Mouse (Mus musculus): ENCODE data around the gene Fkbp4. TPM values are rescaled to one million over a fixed set of nuclear protein-coding genes. Genes with fewer than 3 reads are reported as not detected.
"Not testable (repeated sequence)": the region's sequence is repeated elsewhere in the genome, so short reads cannot be mapped to it uniquely, and the experiment has no call there.

The Fkbp4 gene
- total RNA-seq, 2 experiments from 2014 or later: 320 to 392 TPM

- no peak for DNase-seq
- intact Hi-C loops (cut with DNase I): loop anchor here (5.0 kb wide), 1 partner anchor 176 kb away; no protein-coding TSS in a partner anchor
These were observed 29.8 kb downstream of the Fkbp4 start for GRCm38 (mm10) chr6:128408544-128409125.

GRCm38 (mm10) chr6:128404708-128405107, 33.8 kb downstream of the Fkbp4 start:
- DNase-seq: no peak
- intact Hi-C loops (cut with DNase I): loop anchor here (5.0 kb wide), 1 partner anchor 172 kb away; no protein-coding TSS in a partner anchor

- intact Hi-C loops (cut with DNase I): no loop called here
- peak in 1 of 2 experiments; percentile 24 for DNase-seq
These were observed 38.9 kb downstream of the Fkbp4 start for GRCm38 (mm10) chr6:128399421-128400185.

GRCm38 (mm10) chr6:128398996-128399395, 39.5 kb downstream of the Fkbp4 start, which contains the start of gene Nrip2:
TSS of gene Nrip2 (plus strand) at chr6:128399296.
- no peak for DNase-seq
- intact Hi-C loops (cut with DNase I): no loop called here

- intact Hi-C loops (cut with DNase I): no loop called here
- no peak for DNase-seq
These were observed 40.8 kb downstream of the Fkbp4 start for GRCm38 (mm10) chr6:128397574-128398261.

DNA sequence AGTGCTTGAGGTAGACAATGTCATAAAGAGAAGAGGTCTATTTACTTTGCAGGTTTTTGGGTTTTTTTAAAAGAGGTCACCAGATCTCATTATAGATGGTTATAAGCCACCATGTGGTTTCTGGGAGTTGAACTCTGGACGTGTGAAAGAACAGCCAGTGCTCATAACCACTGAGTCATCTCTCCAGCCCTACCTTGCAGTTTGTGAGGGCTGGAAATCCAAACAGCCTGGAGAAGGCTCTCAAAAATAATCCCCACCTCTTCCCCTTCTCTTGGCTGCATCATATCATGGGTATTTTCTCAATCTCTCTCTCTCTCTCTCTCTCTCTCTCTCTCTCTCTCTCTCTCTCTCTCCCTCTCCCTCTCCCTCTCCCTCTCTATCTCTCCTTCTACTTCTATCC, 47.8 kb downstream of the Fkbp4 start:
- intact Hi-C loops (cut with DNase I): no loop called here
- DNase-seq: no peak

GRCm38 (mm10) chr6:128389185-128389584, 49.3 kb downstream of the Fkbp4 start:
- DNase-seq: no peak
- intact Hi-C loops (cut with DNase I): no loop called here

- intact Hi-C loops (cut with DNase I): no loop called here
- DNase-seq: no peak
These were observed 53.5 kb downstream of the Fkbp4 start for GRCm38 (mm10) chr6:128385026-128385425.

DNA sequence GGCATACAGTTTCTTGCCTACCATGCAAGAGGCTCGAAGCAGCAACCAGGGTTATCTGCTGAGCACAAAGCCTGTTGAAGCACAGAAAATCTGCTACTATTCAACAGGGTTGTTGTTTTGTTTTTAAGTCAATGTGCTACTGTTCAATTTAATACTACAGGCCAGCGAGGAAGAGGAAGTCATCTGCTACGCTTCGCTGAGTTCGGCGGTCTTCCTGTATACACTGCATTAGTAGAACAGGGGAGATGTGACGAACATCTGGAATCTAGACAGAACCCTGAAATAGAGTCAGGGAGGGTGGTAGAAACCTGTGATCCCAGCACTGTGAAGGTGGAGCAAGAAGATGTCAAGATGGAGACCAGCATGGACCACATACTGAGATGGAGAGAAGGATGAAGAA, 54.7 kb downstream of the Fkbp4 start:
- DNase-seq: no peak
- intact Hi-C loops (cut with DNase I): no loop called here

GRCm38 (mm10) chr6:128381254-128381653, 57.2 kb downstream of the Fkbp4 start:
- intact Hi-C loops (cut with DNase I): no loop called here
- DNase-seq: no peak

GRCm38 (mm10) chr6:128380594-128381167, 57.8 kb downstream of the Fkbp4 start:
- intact Hi-C loops (cut with DNase I): loop anchor here (1.0 kb wide), 1 partner anchor 30 kb away; no protein-coding TSS in a partner anchor
- not testable (repeated sequence) for DNase-seq

Other genes starting within 250 kb of the Fkbp4 start
- 1 to 10 TPM; 3.6 to 3.7 TPM for gene Tead4, start 137.9 kb downstream of the Fkbp4 start, total RNA-seq (2021)
- gene Tulp3, start 82.8 kb downstream of the Fkbp4 start, total RNA-seq (2021): 1 to 10 TPM; 6.4 to 7.6 TPM
- 10 to 100 TPM; 10.6 to 10.7 TPM for gene Rhno1, start 75.8 kb downstream of the Fkbp4 start, total RNA-seq (2021)
- 1 to 10 TPM; 1.7 to 1.9 TPM for gene Foxm1, start 75.7 kb downstream of the Fkbp4 start, total RNA-seq (2021)
- not detected for gene Tex52, start 63.2 kb downstream of the Fkbp4 start, total RNA-seq (2021)
- not detected for gene Gm44596, start 63.2 kb downstream of the Fkbp4 start, total RNA-seq (2021)
- 1 to 10 TPM; 1.4 TPM for gene Nrip2, start 39.4 kb downstream of the Fkbp4 start, total RNA-seq (2021)
- gene Itfg2, start 13.7 kb downstream of the Fkbp4 start, total RNA-seq (2021): 10 to 100 TPM; 16.7 to 17.9 TPM
- 1 to 10 TPM; 1.2 to 2.2 TPM for gene Pzp, start 88.0 kb upstream of the Fkbp4 start, total RNA-seq (2021)
- not detected for gene A2ml1, start 142.9 kb upstream of the Fkbp4 start, total RNA-seq (2021)
- gene Klrb1a, start 184.9 kb upstream of the Fkbp4 start, total RNA-seq (2021): not detected
- under 1 TPM in 1 of 2 experiments, not detected in 1; 0.31 TPM for gene Clec2h, start 223.7 kb upstream of the Fkbp4 start, total RNA-seq (2021)

All from heart, postnatal 36 days (tissue).